Mouse (Mus musculus): Measurements from ENCODE around the gene Lrfn2.

Gene Lrfn2

DNA sequence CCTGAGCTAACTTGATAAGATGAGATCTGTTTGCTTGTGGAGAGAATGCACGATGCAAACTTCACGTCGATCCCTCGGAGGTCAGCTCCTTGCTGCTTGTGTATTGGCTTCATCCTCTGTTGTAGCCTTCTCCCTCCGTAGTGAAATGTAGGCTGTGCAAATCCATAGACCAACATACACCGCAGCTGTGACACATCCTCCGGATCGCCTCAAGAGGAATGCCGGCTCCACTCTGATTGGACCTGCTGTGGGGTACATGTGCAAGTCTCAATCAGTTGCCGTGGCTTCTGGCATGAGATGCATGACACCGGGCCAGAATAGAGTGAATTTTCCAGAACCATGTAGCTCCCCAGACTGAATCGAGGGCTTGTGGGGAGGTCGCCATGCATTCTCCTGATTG, 36.1 kb downstream of the Lrfn2 start:
- no peak for DNase-seq (ENCODE audit: low spot score)

GRCm38 (mm10) chr17:48971296-48971695, 39.1 kb downstream of the Lrfn2 start:
- DNase-seq (ENCODE audit: low spot score) = no peak

DNA sequence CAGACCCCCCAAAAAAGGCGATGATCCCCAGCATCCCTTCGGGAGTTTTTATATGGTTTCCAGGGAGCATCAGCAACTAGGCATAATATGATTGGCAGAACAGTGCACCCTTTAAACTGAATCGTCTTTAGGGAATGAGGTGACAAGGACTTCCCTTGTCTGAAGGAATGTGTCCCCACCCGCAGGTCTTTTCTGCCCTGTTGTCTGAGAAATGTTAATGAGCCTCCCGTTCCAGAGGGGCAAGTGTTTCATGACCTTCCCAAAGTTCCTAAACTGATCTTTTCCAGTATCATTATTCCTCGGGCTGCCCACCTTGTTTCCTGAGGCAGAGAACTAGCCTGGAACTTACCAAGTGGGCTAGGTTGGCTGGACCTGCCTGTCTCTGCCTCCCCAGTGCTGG, 40.7 kb downstream of the Lrfn2 start:
- DNase-seq (ENCODE audit: low spot score) = no peak

- no peak for DNase-seq (ENCODE audit: low spot score)
Measured at GRCm38 (mm10) chr17:48973394-48973793, 41.2 kb downstream of the Lrfn2 start.

- no peak for DNase-seq (ENCODE audit: low spot score)
Measured at GRCm38 (mm10) chr17:48975055-48975454, 42.9 kb downstream of the Lrfn2 start.

- no peak for DNase-seq (ENCODE audit: low spot score)
Measured at GRCm38 (mm10) chr17:48976611-48977022, 44.4 kb downstream of the Lrfn2 start.

DNA sequence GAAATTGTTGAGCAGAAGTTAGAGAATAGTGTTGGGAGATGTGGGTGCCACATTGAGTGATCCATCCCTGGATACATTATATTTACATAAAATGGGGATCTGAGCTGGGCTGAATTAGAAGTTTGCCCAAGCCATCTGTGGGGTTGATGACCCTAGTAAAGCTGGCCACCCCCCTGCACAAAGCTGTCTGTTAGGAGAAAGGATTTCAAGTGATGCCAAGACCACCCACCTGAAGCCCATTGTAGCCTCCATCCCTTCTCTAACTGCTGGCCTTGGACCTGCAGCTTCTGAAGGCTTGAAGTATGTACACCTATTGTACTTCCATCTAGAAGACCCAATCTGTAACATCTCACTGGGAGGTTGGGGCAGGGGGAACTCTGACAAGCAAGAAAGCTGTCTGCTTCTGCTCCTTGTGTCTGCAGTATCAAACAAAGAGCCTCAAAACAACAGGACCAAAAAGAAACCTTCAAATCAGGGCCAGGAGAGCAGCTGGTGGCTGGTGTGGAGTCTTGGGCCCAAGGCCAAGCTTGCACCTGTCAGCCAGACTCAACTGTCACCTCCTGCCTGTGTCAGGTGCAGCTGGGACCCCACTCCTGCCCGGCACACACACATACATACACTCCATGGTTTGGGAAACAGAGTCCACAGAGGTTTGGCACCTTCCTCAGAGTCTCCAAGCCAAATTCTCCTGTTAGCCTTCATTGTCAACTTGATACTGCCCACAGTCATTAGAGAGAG, 63.2 kb downstream of the Lrfn2 start:
- no peak for DNase-seq (ENCODE audit: low spot score)

DNA sequence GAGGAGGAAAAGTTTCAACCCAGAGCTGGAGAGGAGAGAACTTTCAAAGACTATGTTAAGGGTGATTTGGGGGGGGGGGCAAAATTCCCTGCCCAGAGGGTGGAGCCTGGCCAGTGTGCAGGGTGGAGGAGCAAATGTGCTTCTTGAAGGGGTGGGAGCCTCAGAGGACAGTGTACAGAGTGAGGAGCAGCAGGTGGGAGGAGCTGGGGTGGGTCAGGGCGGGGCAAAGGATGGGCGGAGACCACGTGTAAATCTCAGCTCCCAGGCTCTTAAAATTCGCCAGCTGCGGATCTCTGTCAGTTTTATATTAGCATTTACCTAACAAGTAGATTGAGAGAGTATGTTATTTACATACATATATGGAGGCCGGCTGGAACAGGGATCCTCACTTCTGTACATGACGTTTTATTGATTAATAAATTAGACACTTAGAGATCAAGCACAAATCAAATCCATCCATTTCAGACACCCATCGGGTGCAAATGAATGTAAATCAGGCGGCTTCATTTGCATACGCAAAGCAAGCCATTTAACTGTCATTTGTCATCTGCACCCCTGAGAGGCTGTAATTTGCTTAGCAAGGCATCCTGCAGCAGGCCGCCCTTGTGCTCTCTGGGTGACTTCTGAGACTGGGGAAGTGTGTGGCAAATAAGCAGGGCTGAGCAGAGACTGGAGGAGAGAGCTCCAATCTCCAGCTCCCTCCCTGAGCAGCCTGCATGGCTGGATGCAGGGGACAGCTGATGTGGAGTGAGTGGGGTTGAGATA, 67.5 kb downstream of the Lrfn2 start:
- DNase-seq (ENCODE audit: low spot score) = no peak

DNA sequence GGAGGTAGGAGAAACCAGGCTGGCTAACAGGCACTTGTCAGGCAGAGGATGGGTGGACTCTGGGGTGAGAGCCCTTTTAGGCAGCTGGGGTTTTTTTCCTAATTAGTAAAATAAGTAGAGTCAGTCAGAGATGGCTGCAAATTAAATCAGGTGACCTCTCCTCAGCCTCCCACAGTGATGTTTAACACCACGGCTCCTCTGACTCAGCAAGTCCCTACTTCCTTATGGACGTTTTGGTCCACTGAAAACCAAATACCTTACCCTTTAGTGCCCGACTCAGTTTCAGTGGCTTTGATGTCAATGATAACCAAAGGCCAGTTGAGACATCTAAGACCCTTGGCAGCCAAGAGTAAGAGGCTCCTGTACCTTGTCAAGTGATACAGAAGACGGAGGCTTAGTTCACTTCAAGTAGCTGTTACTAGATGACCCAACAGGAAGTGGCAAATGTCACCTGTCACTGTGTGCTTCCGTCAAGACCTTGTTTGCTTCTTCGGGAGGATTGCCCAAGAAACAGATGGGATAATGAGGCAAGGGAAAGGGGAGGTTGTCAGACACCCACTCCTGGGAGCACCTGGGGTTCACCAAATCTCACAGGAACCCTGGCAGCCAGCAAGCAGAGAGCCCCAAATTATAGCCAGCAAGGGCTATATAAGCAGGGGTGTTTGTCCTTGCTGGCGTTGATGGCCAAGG, 77.3 kb downstream of the Lrfn2 start:
- no peak for DNase-seq (ENCODE audit: low spot score)

DNA sequence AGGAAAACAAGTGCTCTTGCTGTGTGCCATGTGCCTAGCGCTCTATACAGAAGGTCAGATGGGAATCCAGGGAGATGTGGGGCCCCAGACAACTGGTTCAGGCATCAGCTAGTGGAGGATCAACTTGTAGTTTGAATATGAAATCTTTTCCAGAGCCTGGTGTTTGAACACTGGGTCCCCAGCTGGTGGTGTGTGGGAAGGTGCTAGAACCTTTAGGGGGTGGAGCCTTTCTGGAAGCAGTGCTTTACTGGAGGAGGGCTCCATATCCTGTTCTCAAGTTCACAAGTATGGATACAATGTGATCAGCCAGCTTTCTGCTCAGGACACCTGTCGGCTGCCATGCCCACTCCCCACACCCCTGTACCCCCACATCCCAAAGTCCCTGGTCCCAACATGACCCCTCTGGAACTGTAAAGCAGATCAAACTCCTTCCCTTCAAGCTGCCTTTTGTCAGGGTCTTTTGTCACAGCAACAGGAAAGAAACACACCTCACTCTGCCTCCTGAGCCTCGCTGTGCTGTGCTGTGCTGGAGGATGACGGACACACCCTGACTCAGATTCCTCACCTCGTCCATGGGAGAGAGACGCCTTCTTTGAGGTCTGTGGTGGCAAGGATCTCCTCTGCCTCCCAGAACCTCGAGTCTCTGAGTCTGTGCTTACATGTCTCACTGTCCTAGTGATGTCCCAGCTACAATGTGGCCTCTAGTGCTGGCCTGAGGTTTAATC, 81.9 kb downstream of the Lrfn2 start:
- no peak for DNase-seq (ENCODE audit: low spot score)

DNA sequence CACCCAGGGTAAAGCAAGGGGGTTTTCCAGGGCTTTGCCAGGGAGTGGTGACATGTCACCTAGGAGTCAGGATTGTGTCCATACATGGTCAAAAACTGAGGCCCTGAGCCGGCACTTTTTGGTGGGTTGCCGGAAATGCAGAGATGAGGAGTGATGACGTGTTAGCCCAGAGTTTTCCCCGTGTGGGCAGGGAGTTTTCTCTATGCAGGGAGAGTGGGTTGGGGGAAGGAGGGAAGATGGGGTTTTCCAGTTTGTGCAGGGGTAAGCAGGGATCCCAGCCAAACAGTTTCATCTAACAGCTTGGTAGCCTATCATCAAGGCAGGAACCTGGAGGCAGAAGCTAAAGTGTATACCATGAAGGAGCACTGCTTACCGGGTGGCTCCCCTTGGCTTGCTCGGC, 83.2 kb downstream of the Lrfn2 start:
- DNase-seq (ENCODE audit: low spot score) = no peak

- no peak for DNase-seq (ENCODE audit: low spot score)
Measured at GRCm38 (mm10) chr17:49016229-49016628, 84.0 kb downstream of the Lrfn2 start.

GRCm38 (mm10) chr17:49017438-49018415, 85.5 kb downstream of the Lrfn2 start:
- DNase-seq (ENCODE audit: low spot score) = no peak

DNA sequence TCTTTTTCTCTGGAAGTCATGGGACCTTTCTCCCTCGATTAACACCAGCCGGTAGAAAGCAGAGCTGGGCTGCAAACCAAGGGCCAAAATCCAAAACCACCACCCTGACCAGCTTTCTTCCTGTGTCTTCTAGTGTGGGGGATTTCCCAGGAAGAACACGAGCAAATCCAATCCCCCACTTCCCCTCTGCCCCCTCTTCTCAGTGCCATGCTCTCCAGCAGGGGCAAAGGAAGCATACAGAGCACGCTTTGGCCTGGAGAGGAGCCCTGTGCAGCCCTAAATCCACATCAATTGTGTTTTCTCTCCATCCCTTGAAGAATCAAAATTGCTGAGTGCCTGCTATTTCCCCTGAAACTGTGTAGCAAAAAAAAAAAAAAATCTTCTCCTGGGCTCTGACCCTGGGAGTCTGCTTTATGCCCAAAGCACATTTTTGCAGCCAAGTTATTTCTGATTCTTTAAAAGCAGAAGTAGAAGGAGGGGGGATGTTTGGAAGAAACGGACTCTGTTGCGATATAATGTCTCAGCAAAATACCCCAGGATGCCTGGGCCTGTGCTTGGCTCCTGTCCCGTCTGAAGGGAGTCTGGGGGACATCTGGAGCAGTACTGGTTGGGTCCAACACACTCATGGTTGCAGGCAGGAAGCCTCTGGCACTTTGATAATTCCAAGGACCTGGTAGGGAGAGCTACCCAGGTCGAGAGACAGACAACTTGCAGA, 86.8 kb downstream of the Lrfn2 start:
- no peak for DNase-seq (ENCODE audit: low spot score)

DNA sequence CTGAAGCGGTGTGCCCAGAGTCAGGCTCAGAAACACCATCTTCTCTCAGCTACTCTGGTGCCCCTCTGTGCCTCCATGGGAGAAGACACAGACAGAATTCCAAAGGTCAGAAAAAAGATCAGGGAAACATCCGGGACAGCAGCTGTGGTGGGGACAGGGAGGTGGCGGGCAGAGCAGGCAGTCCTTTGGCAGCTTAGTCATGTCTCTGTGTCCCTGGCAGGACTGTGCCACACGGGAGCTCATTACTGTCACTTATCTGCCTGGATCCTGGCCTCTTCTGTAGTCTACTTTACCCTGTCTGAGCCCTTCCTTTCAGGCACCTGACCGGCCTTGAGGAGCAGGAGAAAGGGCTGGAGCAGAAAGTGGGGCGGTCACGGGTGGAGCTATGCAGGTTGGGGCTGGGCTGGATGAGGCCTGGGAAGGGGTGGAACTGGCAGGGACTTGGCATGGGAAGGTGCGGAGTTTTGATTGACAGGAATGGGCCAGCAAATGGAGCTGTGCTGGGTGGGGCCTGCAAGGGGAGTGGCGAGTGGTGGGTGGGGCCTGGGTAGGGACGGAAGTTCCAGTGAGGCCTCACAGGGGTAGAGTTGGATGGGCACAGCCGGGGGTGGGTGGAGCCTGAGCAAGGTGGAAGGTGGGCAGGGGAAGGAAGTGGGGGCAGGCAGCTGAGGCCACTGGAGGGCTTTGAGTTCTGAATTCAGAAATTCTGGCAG, 97.5 kb downstream of the Lrfn2 start:
- peak; percentile 7 for DNase-seq (ENCODE audit: low spot score)

GRCm38 (mm10) chr17:49030269-49030615, 98.1 kb downstream of the Lrfn2 start:
- DNase-seq (ENCODE audit: low spot score) = no peak

- no peak for DNase-seq (ENCODE audit: low spot score)
Measured at GRCm38 (mm10) chr17:49030841-49031240, 98.7 kb downstream of the Lrfn2 start.

DNA sequence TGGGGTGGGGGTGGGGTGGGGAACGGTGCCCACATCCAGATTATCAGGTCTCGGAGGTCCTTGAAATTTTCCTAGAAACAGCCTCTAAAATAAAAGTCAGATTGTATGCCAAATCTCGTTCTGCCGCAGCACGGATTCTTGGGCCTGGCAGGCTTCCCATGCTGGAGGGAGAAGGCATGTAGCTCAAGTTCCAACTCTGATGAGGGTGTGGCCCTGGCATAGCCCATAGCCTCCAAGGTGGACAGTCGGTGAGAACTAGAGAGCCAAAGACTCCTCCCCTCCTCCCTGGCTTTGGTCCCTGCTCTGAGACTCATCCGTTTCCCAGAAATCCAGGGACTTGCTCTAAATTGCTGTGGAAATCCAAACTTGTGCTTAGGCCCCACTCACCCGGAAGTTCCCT, 99.6 kb downstream of the Lrfn2 start:
- peak; percentile 29 for DNase-seq (ENCODE audit: low spot score)

DNA sequence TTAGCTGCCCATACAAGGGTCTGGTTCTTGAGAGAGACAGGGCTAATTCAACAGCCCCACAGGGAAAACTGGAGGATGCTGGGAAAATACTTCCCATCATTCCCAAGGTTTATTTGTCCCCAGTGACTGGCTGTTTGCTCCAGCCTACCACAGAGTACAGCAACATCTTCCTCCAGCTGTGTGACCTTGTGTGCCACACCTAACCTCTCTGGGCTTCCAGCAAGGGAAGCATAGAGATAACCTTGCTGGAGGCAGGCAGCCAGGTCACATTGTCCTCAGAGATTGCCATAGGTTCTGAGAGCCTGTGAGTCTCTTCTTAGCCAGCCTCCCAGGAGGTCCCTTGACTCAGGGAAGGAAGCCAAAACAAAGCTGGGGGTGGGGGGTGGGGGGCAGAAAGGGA, 101.1 kb downstream of the Lrfn2 start:
- no peak for DNase-seq (ENCODE audit: low spot score)

GRCm38 (mm10) chr17:49033686-49034250, 101.6 kb downstream of the Lrfn2 start:
- DNase-seq (ENCODE audit: low spot score) = no peak
